Mouse (Mus musculus): ENCODE measurements around the gene Cux2.
"Not testable (repeated sequence)": the region's sequence is repeated elsewhere in the genome, so short reads cannot be mapped to it uniquely, and the experiment has no call there.

Gene Cux2

DNA sequence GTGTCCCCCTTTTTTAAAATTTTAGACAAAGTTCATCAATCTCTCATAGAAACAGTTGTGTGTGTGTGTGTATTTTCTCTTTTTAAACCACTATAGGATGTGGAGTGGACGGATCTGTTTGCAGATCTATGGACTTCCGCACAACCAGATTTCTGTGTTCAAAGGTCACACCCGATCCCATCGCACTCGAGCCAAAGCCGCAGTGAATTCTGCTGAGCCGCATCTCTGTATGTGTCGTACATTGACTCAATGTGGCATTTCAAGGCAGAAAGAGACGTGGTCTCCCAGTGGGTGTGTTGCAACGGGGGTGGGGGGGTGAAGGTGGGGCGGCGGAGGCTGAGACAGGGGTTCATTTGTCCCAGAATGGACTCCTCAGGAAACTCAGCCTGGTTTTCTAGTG, 191.5 kb downstream of the Cux2 start:
- no peak for DNase-seq

DNA sequence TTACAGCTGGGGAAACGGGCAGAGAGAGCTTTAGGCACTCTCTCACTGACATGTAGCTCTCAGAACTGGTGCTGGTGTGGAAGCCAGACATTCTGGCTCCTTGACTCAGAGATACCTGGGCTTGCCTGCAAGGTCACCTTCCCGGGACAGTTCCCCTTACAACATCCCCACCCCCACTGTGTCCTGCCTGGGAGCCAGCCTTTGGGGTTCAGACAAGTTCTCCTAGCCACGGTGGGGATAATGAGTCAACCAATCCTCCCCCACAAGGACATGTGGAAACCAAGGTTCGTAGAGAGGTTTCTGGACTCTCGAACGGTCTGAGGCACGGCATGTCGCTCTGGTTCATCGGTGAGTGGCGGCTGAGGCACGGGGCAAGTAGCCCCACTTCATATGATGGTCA, 193.2 kb downstream of the Cux2 start:
- DNase-seq = no peak

DNA sequence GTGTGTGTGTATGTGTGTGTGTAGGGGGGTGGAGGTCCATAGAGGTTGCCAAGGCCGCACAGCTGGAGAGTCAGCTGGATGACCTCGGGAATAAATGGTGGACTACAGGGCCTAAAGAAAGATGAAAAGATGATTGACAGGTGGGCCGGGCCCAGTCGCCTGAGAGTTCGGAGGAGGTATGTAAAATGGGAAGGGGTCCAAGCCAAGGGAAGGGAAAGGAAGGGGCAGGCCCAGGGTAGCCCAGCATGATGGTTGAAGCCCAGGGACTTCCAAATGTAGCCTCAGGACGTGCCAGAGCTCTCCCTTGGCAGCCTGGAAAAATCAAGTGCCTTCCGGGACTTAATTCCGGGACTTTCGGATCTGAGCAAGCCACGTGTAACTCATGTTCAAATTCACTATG, 195.1 kb downstream of the Cux2 start:
- no peak for DNase-seq

DNA sequence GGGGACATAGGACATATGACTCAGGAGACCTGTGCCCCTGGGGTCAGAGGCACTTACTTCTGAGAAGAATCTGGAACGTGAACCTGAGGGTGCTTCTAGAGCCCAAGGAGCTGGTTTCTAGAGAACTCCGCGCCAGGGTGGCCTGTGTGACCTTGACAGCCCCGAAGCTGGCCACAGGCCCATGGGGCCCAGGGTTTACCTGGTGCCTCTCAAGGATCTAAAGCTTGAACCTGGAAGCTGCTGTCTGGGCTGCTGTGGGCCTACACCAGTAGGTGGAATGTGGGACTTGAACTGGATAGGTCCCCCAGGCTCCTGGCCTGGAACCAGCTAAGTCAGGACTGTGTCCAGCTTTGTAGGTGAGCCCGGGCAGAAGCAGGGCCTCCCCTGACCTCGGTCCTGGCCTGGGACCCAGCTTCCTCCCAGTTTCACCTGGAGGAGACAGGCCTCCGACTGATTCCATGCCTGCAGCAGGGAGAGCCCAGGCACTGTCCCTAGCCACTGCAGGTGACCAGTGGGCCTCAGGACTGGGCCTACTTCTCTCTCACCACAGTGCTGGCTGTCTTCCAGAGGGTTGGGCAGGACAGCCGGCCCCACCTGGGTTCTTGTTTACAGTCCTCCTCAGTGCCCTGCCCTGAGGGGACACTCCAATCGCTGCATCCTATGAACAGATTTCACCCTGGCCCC, 196.4 kb downstream of the Cux2 start:
- DNase-seq = peak; percentile 73

DNA sequence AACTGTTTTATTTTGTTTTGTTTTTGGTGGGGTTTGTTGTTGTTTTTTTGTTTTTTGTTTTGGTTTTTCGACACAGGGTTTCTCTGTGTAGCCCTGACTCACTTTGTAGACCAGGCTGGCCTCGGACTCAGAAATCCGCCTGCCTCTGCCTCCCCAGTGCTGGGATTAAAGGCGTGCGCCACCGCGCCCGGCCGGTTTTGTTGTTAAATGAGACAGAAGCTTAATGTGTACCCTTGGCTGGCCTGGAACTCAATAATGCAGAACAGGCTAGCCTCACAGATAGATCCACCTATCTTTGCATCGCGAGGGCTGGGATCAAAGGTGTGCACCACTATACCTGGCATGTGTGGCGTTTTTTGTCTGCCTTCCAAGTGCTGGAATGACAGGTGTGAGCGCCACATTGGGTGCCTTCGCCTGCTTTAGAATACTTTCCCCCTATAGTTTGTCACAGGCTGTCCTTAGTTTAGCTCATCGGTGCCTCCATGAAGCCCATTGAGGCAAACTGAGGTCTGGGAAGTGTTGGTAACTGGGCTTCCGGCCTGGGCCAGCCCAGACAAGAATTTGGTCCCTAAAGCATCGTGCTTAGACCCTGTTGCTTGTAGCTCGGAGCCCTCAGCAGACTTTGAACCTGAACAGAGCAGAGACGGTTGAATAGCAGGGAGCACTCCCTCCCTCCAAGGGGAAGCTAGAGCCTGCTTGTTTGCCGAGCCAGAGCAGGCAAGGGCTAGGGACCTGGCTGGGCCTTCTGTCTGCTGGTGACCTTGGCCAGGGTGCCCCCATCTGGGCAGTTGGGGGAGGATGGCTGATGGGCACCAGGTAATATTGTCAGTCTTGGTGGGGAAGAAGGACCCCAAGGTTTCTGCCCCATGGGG, 200.2 kb downstream of the Cux2 start:
- peak; percentile 58 for DNase-seq

DNA sequence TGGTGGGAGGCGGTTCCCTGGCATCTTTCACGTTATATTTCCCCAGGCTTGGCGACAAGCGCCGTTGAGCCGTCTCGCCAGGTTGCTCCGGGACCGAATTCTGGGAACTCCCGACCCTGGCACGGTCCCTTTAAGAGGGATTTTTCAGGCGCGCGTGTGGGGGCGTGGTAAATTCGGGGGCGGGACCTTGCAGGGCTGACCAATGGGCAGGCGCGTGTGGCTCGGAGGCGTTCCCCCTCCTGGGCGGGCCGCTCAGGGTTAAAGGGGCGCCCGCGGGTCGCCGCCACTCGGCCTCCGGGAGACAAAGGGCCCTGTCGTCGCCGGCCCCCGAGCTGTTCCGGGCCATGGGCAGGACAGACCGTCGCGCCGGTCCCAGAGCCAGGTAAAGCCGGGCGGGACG, 201.2 kb downstream of the Cux2 start, which contains the start of gene Pheta1:
Gene Pheta1 (plus strand): TSS at position 242 of the 400 bp plus-strand sequence.
- peak; percentile 94 for DNase-seq

DNA sequence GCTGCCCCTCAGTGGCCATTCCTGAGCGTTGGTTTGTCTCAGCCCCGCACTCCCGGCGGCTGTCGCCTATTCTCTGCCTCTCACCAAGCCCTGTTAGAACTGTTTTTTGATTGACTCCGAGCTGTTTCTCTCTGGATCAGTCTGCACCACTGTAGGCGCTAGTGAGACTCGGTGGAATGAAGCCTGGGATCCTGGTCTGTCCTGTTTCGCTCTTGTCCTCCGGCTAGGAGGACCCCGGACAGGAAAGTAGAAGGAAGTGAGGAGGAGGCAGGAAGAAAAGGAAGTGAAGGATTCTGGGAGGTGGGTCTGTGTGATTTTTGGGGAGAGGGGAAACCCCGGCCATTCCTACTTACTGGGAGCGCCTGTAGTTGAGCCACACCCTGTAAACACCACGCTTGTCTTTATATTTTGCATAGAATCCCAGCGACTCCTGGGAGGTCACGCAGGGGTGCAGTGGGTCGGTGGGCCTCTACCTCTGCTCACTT, 201.8 kb downstream of the Cux2 start:
- DNase-seq = peak; percentile 74

DNA sequence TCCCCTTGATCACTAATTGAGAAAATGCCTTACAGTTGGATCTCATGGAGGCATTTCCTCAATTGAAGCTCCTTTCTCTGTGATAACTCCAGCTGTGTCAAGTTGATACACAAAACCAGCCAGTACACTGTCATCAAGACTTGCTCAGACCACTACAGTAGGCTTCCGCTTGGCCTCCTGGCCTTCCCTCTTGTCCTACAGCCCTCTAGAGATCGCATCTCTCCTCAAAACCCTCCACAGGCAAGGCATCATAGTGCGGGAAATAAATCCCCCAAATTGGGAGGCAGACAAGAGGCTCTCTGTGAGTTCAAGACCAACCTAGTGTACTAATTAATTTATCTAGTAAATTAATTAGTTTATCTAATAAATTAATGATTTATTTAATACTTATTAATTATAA, 202.6 kb downstream of the Cux2 start:
- DNase-seq = not testable (repeated sequence)

DNA sequence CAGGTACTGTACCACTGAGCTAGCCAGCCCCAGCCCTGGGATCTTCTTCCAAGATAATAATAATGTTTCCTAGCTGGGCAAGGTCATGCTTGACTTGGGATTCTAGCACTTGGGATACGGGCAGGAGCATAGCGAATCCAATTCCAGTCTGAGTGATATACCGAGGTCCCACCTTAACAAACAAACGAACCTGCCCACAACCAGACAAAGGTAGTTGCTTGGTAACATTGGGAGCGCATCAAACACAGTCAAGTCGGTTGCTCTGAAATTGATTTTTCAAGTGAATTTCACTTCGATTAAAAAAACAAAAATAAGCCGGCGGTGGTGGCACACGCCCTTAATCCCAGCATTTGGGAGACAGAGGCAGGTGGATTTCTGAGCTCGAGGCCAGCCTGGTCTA, 203.6 kb downstream of the Cux2 start:
- DNase-seq = no peak

DNA sequence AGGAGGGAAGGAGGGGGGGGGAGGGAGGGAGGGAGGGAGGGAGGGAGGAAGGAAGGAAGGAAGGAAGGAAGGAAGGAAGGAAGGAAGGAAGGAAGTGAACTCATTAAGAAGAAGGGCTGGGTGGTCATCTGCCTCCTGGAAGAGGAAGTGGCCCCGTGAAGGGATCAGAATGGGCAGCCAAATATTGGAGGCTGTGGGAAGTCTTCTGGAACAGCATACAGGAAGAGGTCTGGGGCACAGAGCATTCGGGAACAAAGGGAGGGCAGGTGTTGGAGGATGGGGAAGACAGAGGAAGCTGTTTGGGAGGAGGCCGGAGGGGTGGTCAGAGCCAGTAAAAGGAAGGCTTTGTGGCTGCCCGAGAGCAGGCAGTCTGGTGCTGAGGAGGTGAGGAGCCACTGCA, 204.5 kb downstream of the Cux2 start:
- DNase-seq = no peak

DNA sequence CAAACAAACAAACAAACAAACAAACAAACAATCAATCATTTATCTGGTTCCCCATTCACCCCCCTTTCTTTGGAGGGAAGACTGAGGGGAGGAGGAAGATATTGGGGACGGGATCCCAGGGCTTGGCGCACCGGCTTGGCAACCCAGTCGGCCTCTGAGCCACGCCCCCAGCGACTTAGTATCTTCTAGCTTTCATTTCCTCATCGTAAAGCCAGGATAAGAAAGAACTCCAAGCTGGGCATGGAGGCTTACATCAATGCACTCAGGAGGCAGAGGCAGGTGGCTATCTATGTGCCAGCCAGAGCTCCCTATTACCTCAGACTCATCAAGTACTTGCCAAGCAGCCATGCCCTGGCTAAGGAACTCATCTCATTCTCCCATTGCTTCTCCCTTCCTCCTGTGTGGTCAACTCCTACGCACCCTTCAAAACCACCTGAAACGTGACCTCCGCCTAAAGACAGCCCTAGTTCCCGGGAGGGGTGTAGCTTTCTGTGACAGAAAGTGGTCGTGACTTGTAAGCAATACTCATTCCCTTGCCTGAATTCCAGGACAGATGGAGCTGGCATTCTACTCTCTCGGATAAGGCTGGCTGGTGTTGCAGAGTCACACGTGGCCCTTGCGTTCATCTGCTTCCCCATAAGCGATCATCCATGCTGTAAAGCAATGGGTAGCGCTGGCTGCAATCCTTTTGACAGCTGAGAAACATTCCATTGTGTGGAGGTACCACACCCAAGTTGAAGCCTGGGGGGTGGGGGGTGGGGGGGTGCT, 206.6 kb downstream of the Cux2 start:
- no peak for DNase-seq

DNA sequence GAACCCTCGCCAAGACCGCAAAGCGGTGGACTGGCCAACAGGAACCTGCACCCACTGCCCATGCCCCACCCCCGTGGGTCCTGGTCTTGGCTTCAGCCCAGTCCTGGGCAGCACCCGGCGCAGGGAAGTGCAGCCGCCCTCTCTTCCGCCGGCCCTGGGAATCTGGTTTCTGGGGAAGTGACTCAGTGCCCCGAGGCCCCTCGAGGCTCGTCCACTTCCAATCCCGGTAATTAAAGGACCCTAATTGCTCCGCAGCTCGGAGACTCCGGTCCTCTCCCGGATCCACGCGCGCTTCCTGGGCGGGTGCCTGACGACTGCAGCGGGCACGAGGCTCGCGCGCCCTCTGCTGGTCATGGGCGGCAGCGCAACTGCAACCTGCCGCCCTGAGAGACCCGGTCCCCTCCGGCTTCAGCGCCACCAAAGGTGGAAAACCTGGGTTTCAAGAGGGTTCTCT, 207.2 kb downstream of the Cux2 start:
- peak; percentile 90 for DNase-seq

DNA sequence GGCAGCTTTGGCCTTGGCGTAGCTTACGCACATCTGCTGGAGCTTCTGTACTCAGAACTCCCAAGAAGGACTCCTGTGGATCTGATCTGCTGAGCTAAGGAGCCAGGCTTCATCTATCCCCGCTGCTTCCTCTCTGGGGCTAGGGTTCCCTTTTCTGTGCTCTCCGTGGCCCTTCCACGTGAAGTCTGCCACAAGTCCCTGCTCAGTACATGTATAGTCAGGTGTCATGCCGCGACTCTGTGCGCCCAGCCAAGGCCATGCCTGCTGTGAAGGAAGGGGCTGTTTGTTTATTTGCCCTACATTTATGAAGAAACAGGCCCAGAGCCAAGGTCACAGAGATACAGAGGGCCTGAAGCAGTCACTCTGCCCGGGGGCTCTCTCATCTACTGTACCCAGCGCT, 207.9 kb downstream of the Cux2 start:
- DNase-seq = no peak

DNA sequence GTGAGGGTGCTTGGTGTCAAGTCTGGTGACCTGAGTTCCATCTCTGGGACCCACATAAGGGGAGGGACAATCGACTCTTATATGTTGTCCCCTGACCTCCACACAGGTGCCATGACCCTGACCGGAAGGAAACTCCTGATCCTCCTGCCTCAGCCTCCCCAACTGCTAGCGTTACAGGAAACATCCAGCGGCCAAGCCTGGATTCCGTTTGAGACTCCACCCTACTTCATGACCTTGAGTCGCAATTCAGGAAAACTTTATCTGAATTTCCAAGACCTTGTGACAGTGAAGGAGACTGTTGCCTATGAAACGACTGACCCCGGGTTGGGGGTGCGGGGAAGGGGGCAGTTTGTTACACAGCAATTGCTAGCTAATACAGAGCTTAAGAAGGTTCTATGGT, 208.4 kb downstream of the Cux2 start:
- no peak for DNase-seq

DNA sequence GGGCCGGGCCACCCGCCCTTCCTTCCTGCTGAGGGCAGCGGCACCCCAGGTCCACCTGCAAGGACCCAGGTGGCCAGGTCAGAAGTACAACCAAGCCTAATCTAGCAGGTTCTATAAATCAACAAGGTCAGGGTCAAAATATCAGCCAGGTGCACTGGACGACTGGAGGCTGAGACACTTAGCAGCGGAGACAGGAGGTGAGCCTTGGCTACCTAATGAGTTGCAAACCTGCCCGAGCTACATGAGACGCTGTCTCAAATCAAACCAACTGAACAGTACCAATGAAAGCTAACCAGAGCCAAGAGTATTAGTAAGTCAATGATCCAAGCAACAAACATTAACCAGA, 210.8 kb downstream of the Cux2 start:
- DNase-seq = no peak

DNA sequence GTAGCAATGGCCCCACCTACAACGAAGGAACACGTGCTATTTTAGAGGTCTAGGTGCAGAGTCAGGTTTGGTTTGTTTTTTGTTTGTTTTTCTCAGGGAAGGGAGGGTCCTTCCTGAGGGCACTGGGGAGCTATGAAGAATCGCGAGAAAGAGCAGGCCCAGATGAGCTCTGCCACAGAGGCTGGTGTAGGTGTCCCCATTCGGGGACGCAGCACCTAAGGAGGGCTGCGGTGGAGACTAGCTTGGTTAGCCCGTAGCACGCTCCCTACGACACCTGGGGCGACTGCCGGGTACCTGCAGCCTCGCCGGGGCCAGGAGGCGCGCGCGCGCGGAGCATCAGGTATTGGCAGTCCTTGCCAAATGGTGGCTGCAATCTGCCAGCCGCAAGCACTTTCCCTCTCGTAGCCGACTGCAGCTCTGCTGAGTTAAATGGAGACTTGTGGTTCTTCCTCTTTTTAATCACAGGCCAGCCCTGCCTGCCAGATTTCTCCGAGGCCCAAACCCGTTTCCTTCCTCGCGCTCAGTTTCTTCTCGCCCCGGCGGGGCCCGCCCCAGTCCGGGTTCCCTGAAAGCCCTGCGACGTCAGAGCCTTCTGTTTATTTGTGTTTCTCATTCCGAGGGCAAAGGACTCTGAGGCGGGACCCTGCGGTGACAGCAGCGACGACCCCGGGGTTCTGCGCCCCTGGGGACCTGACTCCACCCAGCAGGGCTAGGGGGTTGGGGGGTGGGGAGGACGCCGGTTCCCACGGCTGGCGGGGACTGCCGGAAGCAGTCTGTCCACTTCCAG, 211.4 kb downstream of the Cux2 start:
- DNase-seq = peak; percentile 82

DNA sequence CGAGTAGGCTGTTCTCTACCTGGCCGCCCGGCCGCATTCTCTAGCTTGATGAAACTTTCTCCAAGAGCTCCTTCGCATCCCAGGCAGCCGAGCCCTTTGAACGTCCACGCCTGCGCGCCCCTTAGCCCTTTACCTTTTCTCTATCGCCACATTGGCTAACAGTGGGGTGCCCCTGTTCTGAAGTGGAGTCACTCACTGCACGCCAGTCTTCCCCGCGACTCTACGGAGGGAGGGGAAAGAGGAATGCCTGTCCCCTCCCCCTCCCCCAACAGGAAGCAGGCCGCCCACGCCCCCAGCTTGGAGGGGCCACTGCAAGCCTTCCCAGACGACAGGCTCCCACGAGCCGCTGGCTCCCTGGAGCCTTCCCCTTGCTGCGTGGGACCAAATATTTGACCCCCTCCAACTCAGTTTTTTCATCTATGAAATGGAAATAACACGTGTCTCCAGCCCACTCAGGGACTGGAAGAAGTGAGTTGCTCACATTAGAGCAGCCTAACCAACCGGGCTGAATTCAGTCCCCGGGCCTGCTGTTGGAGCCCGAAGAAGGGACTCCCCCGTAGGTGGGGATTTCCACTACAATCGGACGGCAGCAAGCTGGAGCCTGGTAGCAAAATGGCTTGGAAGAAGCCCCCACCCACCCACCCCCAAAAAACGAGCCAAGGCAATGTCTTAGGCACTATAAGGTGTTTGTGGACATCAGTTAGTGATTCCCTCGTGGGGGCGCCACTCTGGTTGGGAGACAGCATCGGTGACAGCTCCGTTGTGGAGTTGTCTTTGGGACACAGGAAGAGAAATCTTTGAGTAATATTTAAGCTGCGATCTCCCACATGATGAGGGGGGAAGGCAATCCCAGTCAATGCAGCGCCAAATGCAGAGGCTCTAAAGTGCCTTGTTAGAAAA, 212.2 kb downstream of the Cux2 start, which contains the start of gene Sh2b3:
Gene Sh2b3 (minus strand): TSS at position 206 of the 900 bp plus-strand sequence.
- no peak for DNase-seq

DNA sequence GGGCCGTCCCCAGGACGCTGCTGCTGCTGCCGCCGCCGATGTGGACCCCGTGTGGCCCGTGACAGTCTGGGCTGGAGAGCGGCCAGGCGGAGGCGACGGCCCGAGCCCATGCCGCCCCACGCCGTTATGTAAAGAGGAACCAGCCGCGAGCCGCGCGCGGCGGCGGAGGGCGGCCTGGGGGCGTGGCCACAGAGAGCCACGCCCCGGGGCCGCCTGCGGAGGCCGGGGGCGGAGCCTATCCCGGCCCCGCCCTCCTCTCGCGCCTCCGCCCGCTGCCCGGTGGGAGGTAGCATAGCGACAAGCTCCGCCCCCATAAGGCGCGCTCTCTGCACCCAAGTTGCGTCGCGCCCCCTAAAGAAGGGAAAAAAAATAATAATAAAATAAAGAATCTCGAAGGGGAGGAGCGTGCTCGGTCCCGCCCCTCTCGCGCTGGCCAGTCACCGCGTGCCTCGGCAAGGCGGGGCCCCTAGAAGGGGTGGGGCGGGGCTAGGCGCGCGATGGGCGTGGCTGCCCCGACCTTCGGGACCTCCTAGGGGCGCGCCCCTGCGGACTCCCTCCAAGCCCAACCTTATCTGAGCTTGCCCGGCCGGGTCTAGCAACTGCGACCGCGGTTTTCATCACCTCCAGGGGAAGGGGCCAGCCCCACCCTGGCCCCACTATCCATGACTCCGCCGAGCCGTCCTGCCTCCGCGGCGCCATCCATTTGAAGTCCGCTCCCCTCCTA, 213.0 kb downstream of the Cux2 start:
- DNase-seq = peak; percentile 94

DNA sequence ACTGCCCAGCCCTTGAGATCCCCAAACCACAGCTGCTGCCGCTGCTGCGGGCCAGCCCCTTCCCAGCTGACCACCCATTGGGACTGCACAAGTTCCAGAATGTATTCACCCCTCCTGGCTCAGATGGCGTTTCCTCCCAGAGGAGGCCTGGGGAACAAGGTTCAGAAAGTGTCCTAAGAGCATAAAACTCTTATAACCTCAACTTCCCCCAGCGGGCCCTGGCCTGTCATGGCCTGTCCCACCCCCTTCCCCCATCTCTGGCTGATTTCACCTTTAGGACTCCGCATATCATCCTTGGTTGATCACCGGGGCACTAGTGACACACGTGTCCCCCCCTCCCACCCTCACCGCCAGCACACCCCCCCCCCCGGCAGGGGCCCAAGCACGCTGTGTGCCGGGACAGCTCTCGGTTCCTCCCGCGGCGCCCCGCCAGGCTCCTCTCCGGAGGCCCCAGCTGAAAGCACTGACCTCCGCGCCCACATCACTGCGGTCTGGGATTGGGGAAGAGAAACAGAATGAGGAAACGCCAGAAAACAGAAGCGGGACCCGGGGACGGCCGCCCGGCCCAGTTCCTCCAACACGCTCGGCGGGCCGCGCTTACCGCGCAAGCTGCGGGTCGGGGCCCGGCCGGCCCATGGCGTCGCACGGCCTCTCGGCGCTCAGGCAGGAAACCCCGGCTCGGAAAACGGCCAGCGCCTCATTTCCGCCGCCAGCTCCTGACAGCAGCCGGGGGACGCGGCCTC, 213.8 kb downstream of the Cux2 start:
- no peak for DNase-seq

Data from kidney, adult 18-20 months (tissue).